ENCODE assay signal across 31 mouse cellular contexts in the genomic region with DNA sequence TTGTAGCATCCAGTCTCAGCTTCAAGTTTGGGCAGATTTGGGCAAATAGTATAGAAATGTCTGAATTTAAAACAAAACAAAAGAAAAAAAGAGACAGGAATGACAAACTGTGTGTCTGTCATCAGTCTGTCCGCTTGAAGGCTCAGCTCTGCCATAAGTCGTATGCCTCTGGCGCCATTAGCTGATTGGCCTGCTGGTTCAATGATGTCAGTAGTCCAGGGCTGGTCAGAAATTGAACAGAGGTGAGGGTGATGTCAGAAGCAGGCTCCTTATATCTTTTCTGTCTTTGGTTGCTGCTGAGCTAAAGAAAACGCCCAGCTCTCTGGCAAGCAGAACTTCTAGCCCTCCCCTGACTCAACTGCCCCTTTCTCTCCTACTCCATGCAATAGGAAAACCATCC.
A peak's percentile ranks its signal among the peaks of the same experiment; 100 is the strongest.
DNase-seq lines count a peak whose midpoint lies in the region; ATAC-seq and TF ChIP-seq lines count a peak whose summit lies in the region.
"Had no signal": no experiment of that assay in that cellular context is flagged by ENCODE, and none has a peak within 500 bp of the region (broad histone marks: within the 10 kb centered on the region; RNA-seq: fewer than 3 reads in every experiment).

No protein-coding gene starts in this region.

- H3K4me3 ChIP-seq in heart, embryonic 10.5 days: no peak overlapping the region
- H3K4me3 ChIP-seq in lung, embryonic 14.5 days (ENCODE audit: low read depth, low read length): no peak overlapping the region
- H3K4me3 ChIP-seq in limb, embryonic 10.5 days: no peak overlapping the region
- no peak overlapping the region for H3K4me3 ChIP-seq in layer of hippocampus, adult 2 months
- H3K4me3 ChIP-seq: embryonic facial prominence, embryonic 15.5 days; heart, embryonic 13.5 days; liver, embryonic 12.5 days; midbrain, embryonic 13.5 days had no signal

- ATAC-seq in lung, embryonic 14.5 days (ENCODE audit: insufficient read depth): no peak
- ATAC-seq: forebrain, embryonic 14.5 days; liver, embryonic 12.5 days; liver, postnatal 0 days; lung, postnatal 0 days; midbrain, embryonic 13.5 days; Patski had no signal

- no peaks in the 10 kb centered on the region for H3K9me3 ChIP-seq in heart, embryonic 10.5 days
- H3K9me3 ChIP-seq in lung, embryonic 14.5 days (ENCODE audit: low read depth, low read length): no peaks in the 10 kb centered on the region
- H3K9me3 ChIP-seq in limb, embryonic 10.5 days (replicated peaks): no peaks in the 10 kb centered on the region
- H3K9me3 ChIP-seq: embryonic facial prominence, embryonic 15.5 days; heart, embryonic 13.5 days; liver, embryonic 12.5 days had no signal

- 86% methylated on average over 4 of the region's 4 CpGs for WGBS in heart, embryonic 10.5 days
- 70% methylated on average over 4 of the region's 4 CpGs for whole genome bisulfite sequencing in lung, embryonic 14.5 days
- WGBS in limb, embryonic 10.5 days: 84% methylated on average over 4 of the region's 4 CpGs

- intact Hi-C loops in heart, postnatal 14 days (cut with DNase I): loop anchor here (5.0 kb wide), 1 partner anchor 1538 kb away; no protein-coding TSS in a partner anchor

- H3K27me3 ChIP-seq in heart, embryonic 10.5 days (ENCODE audit: insufficient read depth, poor library complexity, severe bottlenecking): no peaks in the 10 kb centered on the region
- no peaks in the 10 kb centered on the region for H3K27me3 ChIP-seq in lung, embryonic 14.5 days (ENCODE audit: insufficient read depth, low read length)
- no peaks in the 10 kb centered on the region for H3K27me3 ChIP-seq in limb, embryonic 10.5 days (ENCODE audit: low read depth, poor library complexity, severe bottlenecking)
- H3K27me3 ChIP-seq: embryonic facial prominence, embryonic 15.5 days; heart, embryonic 13.5 days; liver, embryonic 12.5 days; midbrain, embryonic 13.5 days had no signal

- no peak overlapping the region for H3K27ac ChIP-seq in heart, embryonic 10.5 days
- H3K27ac ChIP-seq in lung, embryonic 14.5 days (ENCODE audit: low read depth): peak overlapping the region; percentile 9; the same call in 1 of the 2 replicates
- peak overlapping the region; percentile 82 for H3K27ac ChIP-seq in limb, embryonic 10.5 days
- H3K27ac ChIP-seq in layer of hippocampus, adult 2 months: no peak overlapping the region
- H3K27ac ChIP-seq: embryonic facial prominence, embryonic 15.5 days; heart, embryonic 13.5 days; hindbrain, embryonic 14.5 days; liver, embryonic 12.5 days; macrophage; midbrain, embryonic 13.5 days had no signal

- H3K4me1 ChIP-seq in heart, embryonic 10.5 days: 0 out of 2 replicates have a peak, but pooled peaks cover 9% of the 10 kb centered on the region
- peaks cover 7% of the 10 kb centered on the region; the same call in 1 of the 2 replicates for H3K4me1 ChIP-seq in lung, embryonic 14.5 days (ENCODE audit: insufficient read depth)
- peaks cover 28% of the 10 kb centered on the region for H3K4me1 ChIP-seq in limb, embryonic 10.5 days
- H3K4me1 ChIP-seq: embryonic facial prominence, embryonic 15.5 days; liver, embryonic 12.5 days; midbrain, embryonic 13.5 days had no signal

- H3K4me2 ChIP-seq in lung, embryonic 14.5 days: no peak overlapping the region
- H3K4me2 ChIP-seq: embryonic facial prominence, embryonic 15.5 days; heart, embryonic 13.5 days; hindbrain, embryonic 14.5 days; liver, embryonic 12.5 days; midbrain, embryonic 13.5 days had no signal

- H3K9ac ChIP-seq in lung, embryonic 14.5 days: no peak overlapping the region
- H3K9ac ChIP-seq: embryonic facial prominence, embryonic 15.5 days; heart, embryonic 13.5 days; hindbrain, embryonic 14.5 days; liver, embryonic 12.5 days; liver, postnatal 0 days; midbrain, embryonic 13.5 days had no signal

- TF ChIP-seq CTCF in lung, embryonic 14.5 days (IDR thresholded peaks at IDR 0.05; ENCODE audit: low read depth): no peak
- no peak for TF ChIP-seq CTCF in layer of hippocampus, adult 2 months (conservative IDR thresholded peaks at IDR 0.05)

- DNase-seq in heart, embryonic 10.5 days (ENCODE audit: low spot score): peak; percentile 58
- no peak for DNase-seq in heart, postnatal 14 days
- DNase-seq in lung, embryonic 14.5 days: no peak
- no peak for DNase-seq in lung, postnatal 14 days
- no peak for DNase-seq in limb, embryonic 10.5 days (ENCODE audit: low spot score)
- no peak for DNase-seq in layer of hippocampus, adult 2 months (ENCODE audit: low spot score in 2 of 2)
- DNase-seq in ovary, adult 18-20 months (ENCODE audit: low spot score): no peak
- DNase-seq: adrenal gland, postnatal 10 days; cerebellum, adult 9-10 months; cerebellum, postnatal 36 days; gastrocnemius, postnatal 14 days; heart, adult 18-20 months; heart, postnatal 10 days; kidney, adult 18-20 months; kidney, postnatal 4 days; layer of hippocampus, postnatal 36 days; left cerebral cortex, postnatal 4 days; liver, postnatal 0 days; retina, postnatal 1 day; right cerebral cortex, postnatal 14 days; thymus, adult 18-20 months; thymus, postnatal 25 days had no signal

- no peaks in the 10 kb centered on the region for H3K36me3 ChIP-seq in heart, embryonic 10.5 days
- H3K36me3 ChIP-seq in lung, embryonic 14.5 days (ENCODE audit: insufficient read depth): no peaks in the 10 kb centered on the region
- H3K36me3 ChIP-seq in limb, embryonic 10.5 days: no peaks in the 10 kb centered on the region
- H3K36me3 ChIP-seq: embryonic facial prominence, embryonic 15.5 days; heart, embryonic 13.5 days; liver, embryonic 12.5 days; midbrain, embryonic 13.5 days had no signal

Comparison
In these comparisons a context has a peak if more than half of its experiments do, and no peak if none do; other contexts are left out.
1. H3K27ac ChIP-seq: peak in lung, embryonic 14.5 days (single experiment) and limb, embryonic 10.5 days (single experiment); none in heart, embryonic 10.5 days (single experiment) and layer of hippocampus, adult 2 months (single experiment).